Mouse (Mus musculus) forebrain, embryonic 14.5 days (tissue): ENCODE results near the gene Gm13420. TPM values are rescaled to one million over a fixed set of nuclear protein-coding genes. Genes with fewer than 3 reads are reported as not detected.

Experiments used
- ATAC-seq: fragments of 200-750 bp; cut with Nextera tagmentation; 2 replicates; pipeline ENCODE4 v1.8.0; 2017; ENCODE audit warnings: mild to moderate bottlenecking, moderate library complexity
- DNase-seq: peaks from one replicate; pipeline ENCODE4 v3.0.0-alpha.2; 2015; ENCODE audit warnings: low spot score
- H3K27ac ChIP-seq: fragments of 300-500 bp; sonication (generic); 2 replicates; pipeline ENCODE4 v1.5.1; 2014; ENCODE audit warnings: low read depth, mild to moderate bottlenecking, control low read depth, low read length, moderate library complexity
- H3K27me3 ChIP-seq: fragments of 300-500 bp; sonication (generic); replicated peaks from 2 replicates; pipeline ENCODE4 v1.6.1; 2014; ENCODE audit warnings: low read length, control low read depth, mixed read lengths; ENCODE audit not compliant: control insufficient read depth, insufficient read depth
- H3K36me3 ChIP-seq: fragments of 300-500 bp; sonication (generic); 2 replicates; pipeline ENCODE4 v1.6.1; 2014; ENCODE audit warnings: low read length, control low read depth; ENCODE audit not compliant: control insufficient read depth, insufficient read depth
- H3K4me1 ChIP-seq: fragments of 300-500 bp; sonication (generic); 2 replicates; pipeline ENCODE4 v1.6.1; 2014; ENCODE audit warnings: antibody characterized with exemption, low read length, control low read depth; ENCODE audit not compliant: control insufficient read depth, insufficient read depth
- H3K4me2 ChIP-seq: fragments of 300-500 bp; sonication (generic); 2 replicates; pipeline ENCODE4 v1.6.1; 2014; ENCODE audit warnings: mild to moderate bottlenecking, control low read depth, low read length
- H3K4me3 ChIP-seq: fragments of 300-500 bp; sonication (generic); 2 replicates; pipeline ENCODE4 v1.5.1; 2014; ENCODE audit warnings: low read depth, low read length, control low read depth
- H3K9ac ChIP-seq: fragments of 300-500 bp; sonication (generic); 2 replicates; pipeline ENCODE4 v1.6.1; 2014; ENCODE audit warnings: mild to moderate bottlenecking, low read length, control low read depth, moderate library complexity
- H3K9me3 ChIP-seq: fragments of 300-500 bp; sonication (generic); replicated peaks from 2 replicates; pipeline ENCODE4 v1.6.1; 2016; ENCODE audit warnings: low read length, control low read depth, mixed read lengths; ENCODE audit not compliant: control insufficient read depth
- WGBS: fragments of 180-500 bp; shearing (Covaris S2); extraction: QIAGEN DNeasy Blood & Tissue Kit; methylation state at CpG from one replicate; pipeline ENCODE4 v1.1.7; 2014; 5-methylcytosine and 5-hydroxymethylcytosine counted together
- polyA plus RNA-seq: library from polyadenylated mRNA; unstranded; fragments of >200 nt; fragmentation: Nextera tagmentation; extraction: Ambion mirVana; gene quantifications from 2 replicates; pipeline ENCODE4 v1.2.1, GENCODE M21; 2014

Gene Gm13420
- polyA plus RNA-seq, 1 experiment from 2014 or later = not detected

DNA sequence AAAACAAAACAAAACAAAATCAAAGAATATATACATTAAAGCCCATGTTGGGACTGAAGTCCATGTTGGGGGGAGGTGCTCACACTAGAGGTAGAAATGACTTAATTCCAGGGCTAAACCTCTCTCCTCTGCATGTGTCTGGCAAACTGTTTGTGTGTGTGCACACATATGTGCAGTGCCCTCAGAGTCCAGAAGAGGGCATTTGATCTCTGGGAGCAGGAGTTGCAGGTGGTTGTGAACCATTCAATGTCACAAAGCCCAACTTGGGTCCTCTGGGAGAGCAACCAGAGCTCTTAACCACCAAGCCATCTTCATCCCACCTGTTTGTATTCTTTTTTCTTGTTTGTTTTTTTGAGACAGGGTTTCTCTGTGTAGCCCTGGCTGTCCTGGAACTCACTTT lies 18.7 kb upstream of the Gm13420 start:
- no peak for DNase-seq

DNA sequence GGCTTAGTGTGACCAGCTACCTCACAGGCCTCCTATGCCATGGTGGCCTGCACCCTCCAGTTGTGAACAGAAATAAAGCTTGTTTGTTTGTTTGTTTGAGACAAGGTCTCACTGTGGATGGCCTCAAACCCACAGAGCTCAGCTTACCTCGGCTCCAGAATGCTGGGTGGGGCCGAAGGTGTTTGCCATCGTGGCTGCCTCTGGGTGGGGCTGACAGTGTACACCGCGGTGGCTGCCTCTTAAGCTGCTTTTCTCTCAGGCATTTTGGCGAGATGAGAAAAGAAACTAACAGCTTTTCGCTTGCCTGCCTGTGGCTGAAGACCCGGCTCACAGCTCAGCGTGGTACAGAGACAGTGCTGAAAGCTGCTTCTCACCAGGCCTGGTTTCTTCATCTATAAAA lies 17.4 kb upstream of the Gm13420 start:
- DNase-seq = no peak
- ATAC-seq = no peak
- Histone ChIP-seq H3K4me1 (no peaks in the 10 kb centered on the region), H3K4me3 (no peak overlapping the region), H3K27me3 (no peaks in the 10 kb centered on the region), H3K36me3 (peaks cover 11% of the 10 kb centered on the region; the same call in 1 of the 2 replicates), H3K9me3 (no peaks in the 10 kb centered on the region), H3K9ac (no peak overlapping the region), H3K4me2 (no peak overlapping the region), H3K27ac (no peak overlapping the region)
- WGBS = 62% methylated on average over 9 of the region's 9 CpGs

More for the DNA sequence above, 18.7 kb upstream of the Gm13420 start:
- Histone ChIP-seq H3K9me3 (no peaks in the 10 kb centered on the region), H3K4me2 (no peak overlapping the region), H3K36me3 (peaks cover 15% of the 10 kb centered on the region; the same call in 1 of the 2 replicates), H3K9ac (no peak overlapping the region), H3K27me3 (no peaks in the 10 kb centered on the region), H3K4me1 (no peaks in the 10 kb centered on the region), H3K4me3 (no peak overlapping the region), H3K27ac (no peak overlapping the region)
- no peak for ATAC-seq

DNA sequence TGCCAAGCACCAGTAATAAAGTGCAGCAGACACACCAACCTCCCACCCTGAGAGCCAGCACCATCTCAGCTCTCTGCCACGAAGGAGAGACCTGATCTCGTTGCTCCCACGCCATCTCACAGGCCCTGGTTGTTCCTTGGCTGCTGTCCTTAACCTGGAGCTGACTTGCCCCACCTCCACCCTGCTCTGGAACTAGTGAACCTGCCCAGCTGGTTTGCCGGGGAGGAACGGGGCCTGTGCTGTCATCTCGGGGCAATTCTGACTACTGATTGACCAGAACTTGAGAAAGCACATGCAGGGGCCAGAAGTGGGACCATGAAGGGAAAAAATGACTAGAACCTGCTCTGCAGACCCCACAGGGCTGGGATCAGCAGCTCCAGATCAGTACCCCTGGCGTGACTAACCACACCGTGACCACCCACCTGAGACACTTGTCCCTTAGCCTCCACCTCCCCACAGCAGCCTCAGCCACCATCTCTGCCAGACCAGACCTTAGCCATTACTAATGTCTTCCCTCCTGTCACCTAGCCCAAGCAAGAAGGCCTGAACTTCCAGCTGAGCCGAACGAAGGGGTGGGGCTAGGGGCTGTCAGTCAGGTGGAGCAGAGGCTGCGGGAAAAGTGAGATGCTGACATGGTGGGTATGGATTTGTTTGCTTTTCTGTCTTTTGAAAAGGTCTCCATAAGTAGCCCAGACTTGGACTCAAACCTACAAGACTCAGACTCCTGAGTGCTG lies 16.7 kb upstream of the Gm13420 start:
- WGBS = 72% methylated on average over 11 of the region's 11 CpGs
- Histone ChIP-seq H3K27ac (no peak overlapping the region), H3K9me3 (no peaks in the 10 kb centered on the region), H3K4me2 (no peak overlapping the region), H3K4me3 (no peak overlapping the region), H3K4me1 (no peaks in the 10 kb centered on the region), H3K9ac (no peak overlapping the region), H3K27me3 (no peaks in the 10 kb centered on the region), H3K36me3 (peaks cover 6% of the 10 kb centered on the region; the same call in 1 of the 2 replicates)
- DNase-seq (no peak), ATAC-seq (no peak)

- no peaks in the 10 kb centered on the region for H3K9me3 ChIP-seq
Observed at GRCm38 (mm10) chr2:29764831-29765230, 13.3 kb upstream of the Gm13420 start.

DNA sequence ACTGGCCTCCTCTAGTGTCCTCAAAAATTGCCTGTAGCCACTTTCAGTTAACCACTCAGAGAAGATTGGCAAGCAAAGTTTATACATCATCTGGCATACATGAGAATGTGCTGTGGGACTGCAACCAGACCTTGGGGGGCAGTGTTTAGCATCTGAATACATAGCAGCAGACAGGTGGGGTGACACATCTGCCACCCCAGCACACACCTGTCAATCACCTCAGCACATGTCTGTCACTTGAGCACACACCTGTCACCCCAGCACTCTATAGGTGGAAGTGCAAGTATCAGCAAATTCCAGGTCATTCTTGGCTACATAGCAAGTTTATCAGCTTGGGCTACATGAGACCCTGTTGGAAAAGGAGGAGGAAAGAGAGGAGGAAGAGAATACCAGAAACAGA lies 4.2 kb upstream of the Gm13420 start:
- ATAC-seq (no peak), DNase-seq (no peak)
- H3K27me3 ChIP-seq = peaks cover 20% of the 10 kb centered on the region
- no peak overlapping the region for H3K4me2 ChIP-seq
- H3K4me3 ChIP-seq = no peak overlapping the region
- H3K4me1 ChIP-seq = no peaks in the 10 kb centered on the region
- no peak overlapping the region for H3K27ac ChIP-seq
- H3K9me3 ChIP-seq = no peaks in the 10 kb centered on the region
- no peak overlapping the region for H3K9ac ChIP-seq
- H3K36me3 ChIP-seq = no peaks in the 10 kb centered on the region

More at GRCm38 (mm10) chr2:29764831-29765230, 13.3 kb upstream of the Gm13420 start:
- Histone ChIP-seq H3K4me1 (no peaks in the 10 kb centered on the region), H3K27me3 (no peaks in the 10 kb centered on the region), H3K36me3 (no peaks in the 10 kb centered on the region), H3K27ac (no peak overlapping the region), H3K9ac (no peak overlapping the region), H3K4me3 (no peak overlapping the region), H3K4me2 (no peak overlapping the region)
- ATAC-seq (peak; percentile 58), DNase-seq (peak; percentile 77)
- WGBS = 3% methylated on average over 1 of the region's 1 CpGs

DNA sequence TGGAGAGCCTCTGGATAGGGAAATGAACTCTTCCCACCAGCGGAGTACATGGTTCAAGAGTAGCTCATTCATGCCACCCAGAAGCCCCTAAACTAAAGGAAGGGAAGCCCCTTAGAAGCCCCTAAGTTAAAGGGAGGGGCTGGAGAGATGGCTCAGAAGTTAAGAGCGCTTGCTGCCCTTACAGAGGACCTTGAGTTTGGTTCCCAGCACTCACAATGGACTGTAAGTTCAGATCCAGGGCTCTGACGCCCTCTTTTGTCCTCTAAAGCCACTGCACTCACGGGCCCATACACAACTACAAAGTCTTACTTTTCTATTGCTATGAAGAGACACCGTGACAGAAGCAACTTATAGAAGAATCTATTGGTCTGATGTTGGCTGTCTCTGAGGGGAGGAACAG lies 912 bp upstream of the Gm13420 start:
- no peaks in the 10 kb centered on the region for H3K36me3 ChIP-seq
- no peak for DNase-seq
- no peak overlapping the region for H3K9ac ChIP-seq
- no peak overlapping the region for H3K4me2 ChIP-seq
- no peak overlapping the region for H3K27ac ChIP-seq
- H3K27me3 ChIP-seq = peaks cover 41% of the 10 kb centered on the region
- no peaks in the 10 kb centered on the region for H3K4me1 ChIP-seq
- WGBS = 88% methylated on average over 5 of the region's 5 CpGs
- ATAC-seq = no peak
- no peaks in the 10 kb centered on the region for H3K9me3 ChIP-seq
- no peak overlapping the region for H3K4me3 ChIP-seq

DNA sequence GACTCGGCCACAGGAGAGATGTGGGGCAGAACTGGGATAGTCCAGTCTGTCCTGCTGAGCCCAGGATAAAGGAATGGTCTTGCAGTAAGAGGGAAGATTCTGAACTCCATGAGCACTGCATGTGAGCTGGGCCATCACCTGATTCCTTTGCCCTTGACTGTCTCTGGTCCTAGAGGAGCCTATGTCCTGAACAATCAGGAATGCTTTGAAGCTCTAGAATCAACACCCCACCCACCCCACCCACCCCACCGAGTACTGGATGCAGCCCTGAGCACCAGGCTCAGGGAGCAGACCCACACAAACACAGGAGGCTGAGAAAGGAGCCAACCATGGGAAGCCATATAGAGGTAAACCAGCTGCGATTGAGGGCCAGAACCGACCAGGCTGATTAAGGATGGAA lies 3.0 kb downstream of the Gm13420 start:
- Histone ChIP-seq H3K4me1 (no peaks in the 10 kb centered on the region), H3K9me3 (no peaks in the 10 kb centered on the region), H3K27ac (no peak overlapping the region), H3K9ac (no peak overlapping the region), H3K4me2 (no peak overlapping the region), H3K36me3 (no peaks in the 10 kb centered on the region), H3K27me3 (peaks cover 54% of the 10 kb centered on the region), H3K4me3 (no peak overlapping the region)
- ATAC-seq = no peak
- DNase-seq = no peak
- WGBS = 89% methylated on average over 4 of the region's 4 CpGs

GRCm38 (mm10) chr2:29747852-29748251 lies 3.6 kb downstream of the Gm13420 start:
- no peak overlapping the region for H3K4me2 ChIP-seq
- WGBS = 61% methylated on average over 5 of the region's 5 CpGs

GRCm38 (mm10) chr2:29747188-29747782 lies 4.2 kb downstream of the Gm13420 start:
- Histone ChIP-seq H3K27me3 (peaks cover 49% of the 10 kb centered on the region), H3K9me3 (no peaks in the 10 kb centered on the region), H3K27ac (no peak overlapping the region), H3K9ac (peak overlapping the region; percentile 60), H3K4me2 (peak overlapping the region; percentile 56), H3K36me3 (no peaks in the 10 kb centered on the region), H3K4me1 (no peaks in the 10 kb centered on the region), H3K4me3 (peak overlapping the region; percentile 29)
- ATAC-seq (peak; percentile 48), DNase-seq (no peak)
- 3% methylated on average over 42 of the region's 50 CpGs for WGBS

More at GRCm38 (mm10) chr2:29747852-29748251, 3.6 kb downstream of the Gm13420 start:
- DNase-seq (no peak), ATAC-seq (no peak)
- no peak overlapping the region for H3K4me3 ChIP-seq
- no peaks in the 10 kb centered on the region for H3K9me3 ChIP-seq
- peaks cover 51% of the 10 kb centered on the region for H3K27me3 ChIP-seq
- no peaks in the 10 kb centered on the region for H3K4me1 ChIP-seq
- no peak overlapping the region for H3K9ac ChIP-seq
- H3K36me3 ChIP-seq = no peaks in the 10 kb centered on the region
- H3K27ac ChIP-seq = no peak overlapping the region
